ENCODE assay signal across 17 mouse cellular contexts in genomic region chr9:40323171-40323570, GRCm38 (mm10). TPM values are rescaled to one million over a fixed set of nuclear protein-coding genes. Genes with fewer than 3 reads are reported as not detected.
DNase-seq lines count a peak whose midpoint lies in the region; ATAC-seq lines count a peak whose summit lies in the region.
"Had no signal": no experiment of that assay in that cellular context is flagged by ENCODE, and none has a peak within 500 bp of the region (broad histone marks: within the 10 kb centered on the region; RNA-seq: fewer than 3 reads in every experiment).

No protein-coding gene starts in this region.

- no peaks in the 10 kb centered on the region for H3K27me3 ChIP-seq in kidney, embryonic 14.5 days (ENCODE audit: control insufficient read depth, insufficient read depth, low read length)
- H3K27me3 ChIP-seq in liver, embryonic 12.5 days (replicated peaks): no peaks in the 10 kb centered on the region
- no peaks in the 10 kb centered on the region for H3K27me3 ChIP-seq in stomach, embryonic 14.5 days (ENCODE audit: control insufficient read depth, insufficient read depth, low read length)
- H3K27me3 ChIP-seq: embryonic facial prominence, embryonic 15.5 days; limb, embryonic 13.5 days had no signal

- H3K9me3 ChIP-seq in kidney, embryonic 14.5 days (ENCODE audit: control insufficient read depth, low read length): no peaks in the 10 kb centered on the region
- H3K9me3 ChIP-seq in liver, embryonic 12.5 days (replicated peaks): no peaks in the 10 kb centered on the region
- H3K9me3 ChIP-seq in stomach, embryonic 14.5 days (ENCODE audit: control insufficient read depth, low read depth, low read length): no peaks in the 10 kb centered on the region
- H3K9me3 ChIP-seq: embryonic facial prominence, embryonic 15.5 days; limb, embryonic 13.5 days had no signal

- H3K4me3 ChIP-seq in kidney, embryonic 14.5 days (ENCODE audit: low read length): no peak overlapping the region
- H3K4me3 ChIP-seq in liver, embryonic 12.5 days: peak overlapping the region; percentile 38
- peak overlapping the region; percentile 31 for H3K4me3 ChIP-seq in stomach, embryonic 14.5 days (ENCODE audit: low read depth, low read length)
- H3K4me3 ChIP-seq: embryonic facial prominence, embryonic 15.5 days; gastrocnemius, adult 2 months; limb, embryonic 13.5 days; myocyte had no signal

- H3K4me2 ChIP-seq in kidney, embryonic 14.5 days (replicated peaks; ENCODE audit: low read depth, low read length): no peak overlapping the region
- H3K4me2 ChIP-seq in liver, embryonic 12.5 days: peak overlapping the region; percentile 41; the same call in 1 of the 2 replicates
- peak overlapping the region; percentile 35; the same call in 1 of the 2 replicates for H3K4me2 ChIP-seq in stomach, embryonic 14.5 days (replicated peaks; ENCODE audit: low read depth, low read length)
- H3K4me2 ChIP-seq: embryonic facial prominence, embryonic 15.5 days; limb, embryonic 13.5 days; midbrain, embryonic 11.5 days had no signal

- H3K36me3 ChIP-seq in kidney, embryonic 14.5 days (ENCODE audit: control insufficient read depth, insufficient read depth, low read length): no peaks in the 10 kb centered on the region; the same call in 1 of the 2 replicates
- H3K36me3 ChIP-seq in liver, embryonic 12.5 days: no peaks in the 10 kb centered on the region
- H3K36me3 ChIP-seq in stomach, embryonic 14.5 days (ENCODE audit: control insufficient read depth, insufficient read depth, low read length): 0 out of 2 replicates have a peak, but pooled peaks cover 2% of the 10 kb centered on the region
- H3K36me3 ChIP-seq: embryonic facial prominence, embryonic 15.5 days; limb, embryonic 13.5 days had no signal

- H3K9ac ChIP-seq in kidney, embryonic 14.5 days (ENCODE audit: low read depth, low read length): no peak overlapping the region
- H3K9ac ChIP-seq in liver, embryonic 12.5 days: no peak overlapping the region
- 0 out of 2 replicates have a peak overlapping the region, but pooled peaks have one; percentile 36 for H3K9ac ChIP-seq in stomach, embryonic 14.5 days (replicated peaks; ENCODE audit: low read depth, low read length)
- H3K9ac ChIP-seq: embryonic facial prominence, embryonic 15.5 days; limb, embryonic 13.5 days had no signal

- no peak for ATAC-seq in kidney, embryonic 14.5 days (ENCODE audit: low FRiP score, low TSS enrichment)
- ATAC-seq in liver, embryonic 12.5 days: peak; percentile 62
- ATAC-seq in stomach, embryonic 14.5 days (ENCODE audit: insufficient number of reproducible peaks, insufficient read depth, low FRiP score, low read depth): peak; percentile 86
- ATAC-seq: forebrain, embryonic 14.5 days had no signal

- peaks cover 25% of the 10 kb centered on the region for H3K4me1 ChIP-seq in kidney, embryonic 14.5 days (ENCODE audit: control insufficient read depth, insufficient read depth, low read length)
- peaks cover 26% of the 10 kb centered on the region for H3K4me1 ChIP-seq in liver, embryonic 12.5 days
- 0 out of 2 replicates have a peak, but pooled peaks cover 11% of the 10 kb centered on the region for H3K4me1 ChIP-seq in stomach, embryonic 14.5 days (ENCODE audit: control insufficient read depth, insufficient read depth, low read length)

- no peak overlapping the region for H3K27ac ChIP-seq in kidney, embryonic 14.5 days (ENCODE audit: low read depth, low read length)
- no peak overlapping the region for H3K27ac ChIP-seq in liver, embryonic 12.5 days
- peak overlapping the region; percentile 77 for H3K27ac ChIP-seq in stomach, embryonic 14.5 days (ENCODE audit: low read length)
- H3K27ac ChIP-seq: embryonic facial prominence, embryonic 15.5 days; limb, embryonic 13.5 days had no signal

- 66% methylated on average over 5 of the region's 5 CpGs for WGBS in kidney, embryonic 14.5 days
- 50% methylated on average over 5 of the region's 5 CpGs for WGBS in liver, embryonic 12.5 days (ENCODE audit: insufficient replicate concordance)
- 71% methylated on average over 5 of the region's 5 CpGs for WGBS in stomach, embryonic 14.5 days

- DNase-seq in kidney, adult 18-20 months: peak; percentile 53
- peak; percentile 39 to 66 for DNase-seq in kidney, adult 8-10 months
- DNase-seq in embryo, embryonic 11 days: no peak
- no peak for DNase-seq in spleen, adult 12 weeks (ENCODE audit: low spot score)
- no peak for DNase-seq in urinary bladder, postnatal 36 days (ENCODE audit: low spot score in 2 of 2)
- DNase-seq: cerebellum, adult 18-20 months; gastrocnemius, adult 2 months; right cerebral cortex, postnatal 25 days; thymus, postnatal 4 days had no signal

RNA-seq across cellular contexts. Expression of gene Scn3b, which starts 54.2 kb away (rescaled TPM):
- polyA plus RNA-seq in kidney, embryonic 14.5 days (2014; fragmentation: Nextera tagmentation; extraction: Ambion mirVana): 0.20 and 0.24 TPM in 2 replicates
- 0.12 and 0.55 TPM in 2 replicates for polyA plus RNA-seq in liver, embryonic 12.5 days (2016; fragmentation: Nextera tagmentation; extraction: Ambion mirVana)
- polyA plus RNA-seq in stomach, embryonic 14.5 days (2014; fragmentation: Nextera tagmentation; extraction: Ambion mirVana): 7.9 and 8.0 TPM in 2 replicates

Comparison
In these comparisons a context has a peak if more than half of its experiments do, and no peak if none do; other contexts are left out.
1. DNase-seq: peak in kidney, adult 18-20 months (single experiment) and kidney, adult 8-10 months (2 of 2); none in embryo, embryonic 11 days (single experiment), spleen, adult 12 weeks (single experiment) and urinary bladder, postnatal 36 days (0 of 2).